Mouse (Mus musculus) frontal cortex, postnatal 36 days (tissue): Measurements from ENCODE around the gene Prcd.
"Not testable (repeated sequence)": the region's sequence is repeated elsewhere in the genome, so short reads cannot be mapped to it uniquely, and the experiment has no call there.

Source experiments
- DNase-seq, 2 experiments: peaks; one replicate each; pipeline ENCODE4 v3.0.0; 2022; ENCODE audit warnings: low spot score in 2 of 2

Prcd gene

GRCm38 (mm10) chr11:116626299-116627071, 26.8 kb upstream of the Prcd start, which contains the start of gene Rhbdf2:
TSS of gene Rhbdf2 (minus strand) at chr11:116627019.
- no peak for DNase-seq

- DNase-seq: no peak
These were observed 26.0 kb upstream of the Prcd start for GRCm38 (mm10) chr11:116627072-116628020.

- peak; percentile 89 to 95 for DNase-seq
These were observed 24.6 kb upstream of the Prcd start for GRCm38 (mm10) chr11:116628712-116629111.

GRCm38 (mm10) chr11:116629472-116629871, 23.9 kb upstream of the Prcd start:
- DNase-seq: no peak

GRCm38 (mm10) chr11:116630171-116630965, 23.0 kb upstream of the Prcd start:
- no peak for DNase-seq

- no peak for DNase-seq
These were observed 20.4 kb upstream of the Prcd start for GRCm38 (mm10) chr11:116632962-116633361.

GRCm38 (mm10) chr11:116636607-116637006, 16.7 kb upstream of the Prcd start:
- DNase-seq: not testable (repeated sequence)

- no peak for DNase-seq
These were observed 12.2 kb upstream of the Prcd start for GRCm38 (mm10) chr11:116641168-116641567.

- DNase-seq: no peak
These were observed 11.6 kb upstream of the Prcd start for GRCm38 (mm10) chr11:116641731-116642130.

GRCm38 (mm10) chr11:116642681-116643578, 10.4 kb upstream of the Prcd start:
- peak; percentile 88 to 94 for DNase-seq

GRCm38 (mm10) chr11:116643579-116644224, 9.6 kb upstream of the Prcd start:
- DNase-seq: no peak

- no peak for DNase-seq
These were observed 8.9 kb upstream of the Prcd start for GRCm38 (mm10) chr11:116644225-116645112.

- no peak for DNase-seq
These were observed 7.8 kb upstream of the Prcd start for GRCm38 (mm10) chr11:116645446-116646110.

- no peak for DNase-seq
These were observed 7.2 kb upstream of the Prcd start for GRCm38 (mm10) chr11:116646136-116646535.

GRCm38 (mm10) chr11:116646771-116647170, 6.6 kb upstream of the Prcd start:
- no peak for DNase-seq

- DNase-seq: no peak
These were observed 5.9 kb upstream of the Prcd start for GRCm38 (mm10) chr11:116647340-116647991.

- DNase-seq: no peak
These were observed 5.0 kb upstream of the Prcd start for GRCm38 (mm10) chr11:116648213-116648921.
